ENCODE assay signal across 10 mouse cellular contexts in the genomic region with DNA sequence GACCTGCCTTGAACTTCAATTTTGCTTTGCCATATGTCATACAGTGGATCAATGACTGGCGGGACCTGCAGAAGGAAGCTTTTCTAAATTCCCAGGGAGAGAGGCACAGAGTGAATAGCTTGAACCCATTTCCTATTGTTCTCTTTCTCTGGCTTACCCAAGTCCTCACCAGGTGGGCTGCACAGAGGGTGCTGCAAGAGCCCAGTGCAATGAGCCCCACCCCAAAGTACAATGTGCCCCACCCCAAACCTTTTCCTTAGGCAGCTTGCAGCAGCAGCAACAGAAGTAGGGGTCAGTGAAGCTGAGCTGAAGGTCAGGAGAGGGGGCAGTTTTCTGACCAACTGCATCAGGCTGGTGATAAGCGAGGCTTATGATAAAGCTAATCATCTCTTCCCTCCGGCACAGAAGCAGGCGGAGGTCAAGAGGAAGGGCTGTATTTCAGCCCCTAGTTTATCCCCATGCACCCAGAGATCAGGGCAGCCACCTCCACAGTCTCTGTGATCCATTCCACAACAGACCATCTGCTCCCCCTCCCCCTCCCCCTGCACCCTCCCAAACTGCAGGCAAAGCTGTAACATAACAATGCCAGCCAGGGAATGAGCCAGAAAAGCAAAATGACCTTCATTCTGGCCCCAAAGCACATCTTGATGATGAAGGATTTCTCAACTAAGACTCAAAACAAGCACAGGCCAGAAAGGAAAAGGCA.
A peak's percentile ranks its signal among the peaks of the same experiment; 100 is the strongest.
DNase-seq lines count a peak whose midpoint lies in the region; ATAC-seq lines count a peak whose summit lies in the region.
"Had no signal": no experiment of that assay in that cellular context is flagged by ENCODE, and none has a peak within 500 bp of the region (broad histone marks: within the 10 kb centered on the region; RNA-seq: fewer than 3 reads in every experiment).

No protein-coding gene starts in this region.

- no peak overlapping the region; the same call in 1 of the 2 replicates for H3K9ac ChIP-seq in hindbrain, embryonic 16.5 days (ENCODE audit: low read depth, low read length)
- peak overlapping the region; percentile 0; the same call in 1 of the 2 replicates for H3K9ac ChIP-seq in hindbrain, embryonic 11.5 days (ENCODE audit: low read depth, low read length)
- H3K9ac ChIP-seq: liver, postnatal 0 days had no signal

- ATAC-seq in hindbrain, embryonic 16.5 days: no peak
- ATAC-seq in hindbrain, embryonic 11.5 days (ENCODE audit: low FRiP score): peak; percentile 70
- no peak for ATAC-seq in megakaryocyte, adult 5-6 weeks (ENCODE audit: poor library complexity, severe bottlenecking)
- ATAC-seq: liver, postnatal 0 days had no signal

- peak; percentile 48 for DNase-seq in hindbrain, embryonic 10.5 days (ENCODE audit: low spot score)
- peak; percentile 59 to 60 for DNase-seq in cerebellum, adult 18-20 months
- peak; percentile 53 for DNase-seq in hindbrain, embryonic 11.5 days (ENCODE audit: low spot score)
- DNase-seq in retina, embryonic 14.5 days (ENCODE audit: low spot score): peak; percentile 65
- DNase-seq in gastrocnemius, adult 8-10 months (ENCODE audit: low spot score in 2 of 2): no peak
- DNase-seq in lung, adult 18-20 months: no peak
- DNase-seq: kidney, postnatal 10 days; liver, postnatal 0 days had no signal

- peaks cover 80% of the 10 kb centered on the region for H3K4me1 ChIP-seq in hindbrain, embryonic 10.5 days (replicated peaks)
- H3K4me1 ChIP-seq in hindbrain, embryonic 16.5 days (ENCODE audit: control insufficient read depth, insufficient read depth, low read depth, low read length): peaks cover 31% of the 10 kb centered on the region
- H3K4me1 ChIP-seq in hindbrain, embryonic 11.5 days (replicated peaks; ENCODE audit: control insufficient read depth, insufficient read depth, low read length): peaks cover 12% of the 10 kb centered on the region

- H3K27ac ChIP-seq in hindbrain, embryonic 10.5 days: peak overlapping the region; percentile 77
- H3K27ac ChIP-seq in hindbrain, embryonic 16.5 days (ENCODE audit: low read depth, low read length): no peak overlapping the region
- H3K27ac ChIP-seq in hindbrain, embryonic 11.5 days (ENCODE audit: low read depth, low read length): peak overlapping the region; percentile 58

- 43% methylated on average over 4 of the region's 4 CpGs for WGBS in hindbrain, embryonic 10.5 days
- whole genome bisulfite sequencing in hindbrain, embryonic 16.5 days: 48% methylated on average over 4 of the region's 4 CpGs
- 27% methylated on average over 4 of the region's 4 CpGs for WGBS in hindbrain, embryonic 11.5 days

- no peak overlapping the region for H3K4me3 ChIP-seq in hindbrain, embryonic 10.5 days
- H3K4me3 ChIP-seq in hindbrain, embryonic 16.5 days (ENCODE audit: low read length): no peak overlapping the region
- no peak overlapping the region for H3K4me3 ChIP-seq in hindbrain, embryonic 11.5 days (ENCODE audit: low read depth, low read length)

- H3K9me3 ChIP-seq in hindbrain, embryonic 10.5 days: no peaks in the 10 kb centered on the region
- no peaks in the 10 kb centered on the region for H3K9me3 ChIP-seq in hindbrain, embryonic 16.5 days (ENCODE audit: control insufficient read depth, low read length)
- H3K9me3 ChIP-seq in hindbrain, embryonic 11.5 days (ENCODE audit: control insufficient read depth, low read length): no peaks in the 10 kb centered on the region

- H3K4me2 ChIP-seq in hindbrain, embryonic 16.5 days (ENCODE audit: low read length): no peak overlapping the region
- no peak overlapping the region for H3K4me2 ChIP-seq in hindbrain, embryonic 11.5 days (replicated peaks; ENCODE audit: low read depth, low read length)

- H3K27me3 ChIP-seq in hindbrain, embryonic 10.5 days (ENCODE audit: insufficient read depth, poor library complexity, severe bottlenecking): no peaks in the 10 kb centered on the region
- H3K27me3 ChIP-seq in hindbrain, embryonic 16.5 days (replicated peaks; ENCODE audit: control insufficient read depth, insufficient read depth, low read length): no peaks in the 10 kb centered on the region
- no peaks in the 10 kb centered on the region for H3K27me3 ChIP-seq in hindbrain, embryonic 11.5 days (ENCODE audit: control insufficient read depth, insufficient read depth, low read length)

- H3K36me3 ChIP-seq in hindbrain, embryonic 10.5 days: no peaks in the 10 kb centered on the region
- no peaks in the 10 kb centered on the region for H3K36me3 ChIP-seq in hindbrain, embryonic 16.5 days (ENCODE audit: control insufficient read depth, insufficient read depth, low read length)
- H3K36me3 ChIP-seq in hindbrain, embryonic 11.5 days (ENCODE audit: control insufficient read depth, insufficient read depth, low read length): no peaks in the 10 kb centered on the region

Comparison
In these comparisons a context has a peak if more than half of its experiments do, and no peak if none do; other contexts are left out.
1. DNase-seq: peak in hindbrain, embryonic 10.5 days (single experiment), cerebellum, adult 18-20 months (2 of 2), hindbrain, embryonic 11.5 days (single experiment) and retina, embryonic 14.5 days (single experiment); none in gastrocnemius, adult 8-10 months (0 of 2) and lung, adult 18-20 months (0 of 2).